Comparison of ENCODE assay signal across 8 mouse cellular contexts in the genomic region with DNA sequence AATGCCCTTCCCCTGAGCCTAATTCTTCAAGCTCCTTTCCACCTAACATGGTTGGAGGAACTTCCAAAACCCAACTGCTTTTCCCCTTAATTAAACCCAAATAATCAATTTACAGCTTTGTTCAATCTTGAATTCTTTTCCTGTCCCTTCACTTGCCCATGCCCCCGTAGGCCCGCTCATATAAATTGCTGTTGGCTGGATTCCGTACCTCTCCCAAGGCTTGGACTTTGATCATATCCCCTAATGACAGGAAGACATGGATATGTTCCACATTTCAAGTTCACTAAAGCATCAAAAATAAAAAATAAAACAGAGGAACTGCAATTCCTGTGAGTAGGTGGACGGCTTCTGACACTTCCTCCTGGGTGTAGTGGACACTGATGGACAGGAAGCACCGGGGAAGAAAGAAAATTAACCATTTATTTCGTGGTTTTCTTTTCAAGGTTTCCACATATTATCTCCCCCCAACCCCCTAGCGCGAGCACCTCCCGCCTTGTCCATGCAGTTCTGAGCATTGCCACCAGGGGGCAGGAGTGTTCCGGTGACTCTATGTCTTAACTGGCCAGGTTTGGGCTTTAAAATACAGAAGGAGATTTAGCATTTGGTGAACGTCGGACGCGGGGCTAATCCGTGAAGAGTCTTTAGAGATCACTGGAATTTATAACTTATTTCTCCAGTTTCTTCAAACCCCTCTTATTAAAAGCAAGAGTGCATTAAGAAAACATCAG. TPM values are rescaled to one million over a fixed set of nuclear protein-coding genes. Genes with fewer than 3 reads are reported as not detected.
A peak's percentile ranks its signal among the peaks of the same experiment; 100 is the strongest.
DNase-seq lines count a peak whose midpoint lies in the region; ATAC-seq and TF ChIP-seq lines count a peak whose summit lies in the region.

No protein-coding gene starts in this region.

- no peak overlapping the region for H3K4me2 ChIP-seq in forebrain, embryonic 12.5 days
- 0 out of 2 replicates have a peak overlapping the region, but pooled peaks have one; percentile 27 for H3K4me2 ChIP-seq in intestine, postnatal 0 days (replicated peaks; ENCODE audit: low read depth)
- H3K4me2 ChIP-seq in midbrain, postnatal 0 days (ENCODE audit: low read depth, low read length, poor library complexity, severe bottlenecking) = no peak overlapping the region

- peaks cover 15% of the 10 kb centered on the region for H3K4me1 ChIP-seq in forebrain, embryonic 10.5 days
- H3K4me1 ChIP-seq in forebrain, embryonic 12.5 days = no peaks in the 10 kb centered on the region; the same call in 1 of the 2 replicates
- H3K4me1 ChIP-seq in intestine, postnatal 0 days (replicated peaks; ENCODE audit: control insufficient read depth, insufficient read depth, low read length) = no peaks in the 10 kb centered on the region
- no peaks in the 10 kb centered on the region for H3K4me1 ChIP-seq in limb, embryonic 10.5 days
- H3K4me1 ChIP-seq in midbrain, postnatal 0 days (ENCODE audit: insufficient read depth, low read length) = no peaks in the 10 kb centered on the region

- intact Hi-C loops in gastrocnemius, postnatal 36 days (cut with DNase I) = loop anchor here (5.0 kb wide), 2 partner anchors 87 to 347 kb away; no protein-coding TSS in a partner anchor

- no peak overlapping the region for H3K4me3 ChIP-seq in forebrain, embryonic 10.5 days
- no peak overlapping the region for H3K4me3 ChIP-seq in forebrain, embryonic 12.5 days (replicated peaks)
- H3K4me3 ChIP-seq in intestine, postnatal 0 days (ENCODE audit: low read depth, low read length) = no peak overlapping the region
- no peak overlapping the region for H3K4me3 ChIP-seq in limb, embryonic 10.5 days
- no peak overlapping the region for H3K4me3 ChIP-seq in midbrain, postnatal 0 days (ENCODE audit: low read depth, low read length)

- H3K27me3 ChIP-seq in forebrain, embryonic 10.5 days (ENCODE audit: poor library complexity, severe bottlenecking) = no peaks in the 10 kb centered on the region
- no peaks in the 10 kb centered on the region for H3K27me3 ChIP-seq in forebrain, embryonic 12.5 days
- no peaks in the 10 kb centered on the region for H3K27me3 ChIP-seq in intestine, postnatal 0 days (replicated peaks; ENCODE audit: control insufficient read depth, insufficient read depth, low read length)
- H3K27me3 ChIP-seq in limb, embryonic 10.5 days (ENCODE audit: low read depth, poor library complexity, severe bottlenecking) = no peaks in the 10 kb centered on the region
- no peaks in the 10 kb centered on the region for H3K27me3 ChIP-seq in midbrain, postnatal 0 days (ENCODE audit: insufficient read depth, low read length)

- H3K36me3 ChIP-seq in forebrain, embryonic 10.5 days (replicated peaks) = peaks cover 7% of the 10 kb centered on the region
- H3K36me3 ChIP-seq in forebrain, embryonic 12.5 days (replicated peaks) = no peaks in the 10 kb centered on the region
- no peaks in the 10 kb centered on the region for H3K36me3 ChIP-seq in intestine, postnatal 0 days (ENCODE audit: control insufficient read depth, insufficient read depth)
- H3K36me3 ChIP-seq in limb, embryonic 10.5 days = peaks cover 6% of the 10 kb centered on the region
- 0 out of 2 replicates have a peak, but pooled peaks cover 3% of the 10 kb centered on the region for H3K36me3 ChIP-seq in midbrain, postnatal 0 days (ENCODE audit: insufficient read depth, low read length)

- H3K9me3 ChIP-seq in forebrain, embryonic 10.5 days = no peaks in the 10 kb centered on the region
- no peaks in the 10 kb centered on the region for H3K9me3 ChIP-seq in forebrain, embryonic 12.5 days
- H3K9me3 ChIP-seq in intestine, postnatal 0 days (ENCODE audit: control insufficient read depth) = no peaks in the 10 kb centered on the region
- no peaks in the 10 kb centered on the region for H3K9me3 ChIP-seq in limb, embryonic 10.5 days (replicated peaks)
- no peaks in the 10 kb centered on the region for H3K9me3 ChIP-seq in midbrain, postnatal 0 days (ENCODE audit: low read length)

- peak; percentile 93 for TF ChIP-seq CTCF in intestine, postnatal 0 days (IDR thresholded peaks at IDR 0.05; ENCODE audit: low read depth)
- TF ChIP-seq CTCF in midbrain, postnatal 0 days (IDR thresholded peaks at IDR 0.05) = peak; percentile 95

- no peak overlapping the region for H3K27ac ChIP-seq in forebrain, embryonic 10.5 days
- H3K27ac ChIP-seq in forebrain, embryonic 12.5 days = no peak overlapping the region
- H3K27ac ChIP-seq in intestine, postnatal 0 days (ENCODE audit: low read depth, low read length) = no peak overlapping the region
- H3K27ac ChIP-seq in limb, embryonic 10.5 days = no peak overlapping the region
- no peak overlapping the region for H3K27ac ChIP-seq in midbrain, postnatal 0 days (ENCODE audit: low read depth, low read length)

- DNase-seq in forebrain, embryonic 10.5 days (ENCODE audit: extremely low spot score, low spot score) = peak; percentile 81
- peak; percentile 60 to 81 for DNase-seq in gastrocnemius, postnatal 36 days
- DNase-seq in limb, embryonic 10.5 days (ENCODE audit: low spot score) = peak; percentile 88
- DNase-seq in midbrain, postnatal 0 days (ENCODE audit: low spot score) = peak; percentile 66
- DNase-seq in spleen, postnatal 4 days (ENCODE audit: low spot score in 2 of 2) = peak; percentile 86 to 97

- no peak for ATAC-seq in forebrain, embryonic 12.5 days (ENCODE audit: low FRiP score)
- ATAC-seq in common myeloid progenitor, adult 5-6 weeks (replicated peaks; ENCODE audit: low read depth, poor library complexity, severe bottlenecking) = peak; percentile 54; the same call in 1 of the 2 replicates
- no peak for ATAC-seq in intestine, postnatal 0 days
- no peak for ATAC-seq in midbrain, postnatal 0 days (ENCODE audit: low FRiP score)

- no peak overlapping the region for H3K9ac ChIP-seq in forebrain, embryonic 12.5 days
- no peak overlapping the region for H3K9ac ChIP-seq in intestine, postnatal 0 days (ENCODE audit: low read depth, low read length)
- H3K9ac ChIP-seq in midbrain, postnatal 0 days (replicated peaks; ENCODE audit: low read length, poor library complexity, severe bottlenecking) = no peak overlapping the region

- WGBS in forebrain, embryonic 10.5 days = 23% methylated on average over 15 of the region's 15 CpGs
- WGBS in forebrain, embryonic 12.5 days = 15% methylated on average over 15 of the region's 15 CpGs
- 12% methylated on average over 15 of the region's 15 CpGs for WGBS in intestine, postnatal 0 days
- WGBS in limb, embryonic 10.5 days = 23% methylated on average over 15 of the region's 15 CpGs
- 17% methylated on average over 15 of the region's 15 CpGs for WGBS in midbrain, postnatal 0 days

RNA-seq across cellular contexts. Expression of a gene that starts 15.5 kb away (rescaled TPM):
- polyA plus RNA-seq in forebrain, embryonic 10.5 days (2016; fragmentation: Nextera tagmentation; extraction: Ambion mirVana) = 41.0 and 44.0 TPM in 2 replicates
- polyA plus RNA-seq in forebrain, embryonic 12.5 days (2016; fragmentation: Nextera tagmentation; extraction: Ambion mirVana) = 39.7 and 43.8 TPM in 2 replicates
- total RNA-seq in common myeloid progenitor, adult 5-6 weeks (2017) = 22.2 and 28.6 TPM in 2 replicates
- 1 to 10 TPM; 7.8 to 9.4 TPM for total RNA-seq in gastrocnemius, postnatal 36 days (2021)
- 22.3 and 23.0 TPM in 2 replicates for polyA plus RNA-seq in intestine, postnatal 0 days (2015; fragmentation: Nextera tagmentation; extraction: Ambion mirVana)
- 36.6 and 39.5 TPM in 2 replicates for polyA plus RNA-seq in limb, embryonic 10.5 days (2016; fragmentation: Nextera tagmentation; extraction: Ambion mirVana)
- 29.9 and 34.7 TPM in 2 replicates for total RNA-seq in midbrain, postnatal 0 days (2014; rRNA removed)
- polyA plus RNA-seq in midbrain, postnatal 0 days (2015; fragmentation: Nextera tagmentation; extraction: Ambion mirVana) = 54.3 and 57.3 TPM in 2 replicates

RNA-seq across cellular contexts. Expression of a gene that starts 15.6 kb away (rescaled TPM):
- polyA plus RNA-seq in forebrain, embryonic 10.5 days (2016; fragmentation: Nextera tagmentation; extraction: Ambion mirVana) = 153 TPM in 2 replicates
- polyA plus RNA-seq in forebrain, embryonic 12.5 days (2016; fragmentation: Nextera tagmentation; extraction: Ambion mirVana) = 127 and 133 TPM in 2 replicates
- total RNA-seq in common myeloid progenitor, adult 5-6 weeks (2017) = 52.3 and 61.7 TPM in 2 replicates
- total RNA-seq in gastrocnemius, postnatal 36 days (2021) = 10 to 100 TPM in 1 of 2 experiments, 1 to 10 TPM in 1; 8.8 to 11.6 TPM
- polyA plus RNA-seq in intestine, postnatal 0 days (2015; fragmentation: Nextera tagmentation; extraction: Ambion mirVana) = 68.1 and 71.6 TPM in 2 replicates
- 147 and 150 TPM in 2 replicates for polyA plus RNA-seq in limb, embryonic 10.5 days (2016; fragmentation: Nextera tagmentation; extraction: Ambion mirVana)
- total RNA-seq in midbrain, postnatal 0 days (2014; rRNA removed) = 38.8 and 53.2 TPM in 2 replicates
- polyA plus RNA-seq in midbrain, postnatal 0 days (2015; fragmentation: Nextera tagmentation; extraction: Ambion mirVana) = 90.4 and 91.3 TPM in 2 replicates

RNA-seq across cellular contexts. Expression of a gene that starts 36.0 kb away (rescaled TPM):
- polyA plus RNA-seq in forebrain, embryonic 10.5 days (2016; fragmentation: Nextera tagmentation; extraction: Ambion mirVana) = 41.0 and 41.3 TPM in 2 replicates
- 57.1 and 59.1 TPM in 2 replicates for polyA plus RNA-seq in forebrain, embryonic 12.5 days (2016; fragmentation: Nextera tagmentation; extraction: Ambion mirVana)
- total RNA-seq in common myeloid progenitor, adult 5-6 weeks (2017) = 52.7 and 64.7 TPM in 2 replicates
- total RNA-seq in gastrocnemius, postnatal 36 days (2021) = 10 to 100 TPM; 12.0 to 13.0 TPM
- 23.4 and 25.6 TPM in 2 replicates for polyA plus RNA-seq in intestine, postnatal 0 days (2015; fragmentation: Nextera tagmentation; extraction: Ambion mirVana)
- polyA plus RNA-seq in limb, embryonic 10.5 days (2016; fragmentation: Nextera tagmentation; extraction: Ambion mirVana) = 35.8 and 38.1 TPM in 2 replicates
- total RNA-seq in midbrain, postnatal 0 days (2014; rRNA removed) = 35.3 and 37.1 TPM in 2 replicates
- polyA plus RNA-seq in midbrain, postnatal 0 days (2015; fragmentation: Nextera tagmentation; extraction: Ambion mirVana) = 23.0 and 26.0 TPM in 2 replicates

RNA-seq across cellular contexts. Expression of a gene that starts 50.3 kb away (rescaled TPM):
- polyA plus RNA-seq in forebrain, embryonic 10.5 days (2016; fragmentation: Nextera tagmentation; extraction: Ambion mirVana) = 7.3 and 9.3 TPM in 2 replicates
- polyA plus RNA-seq in forebrain, embryonic 12.5 days (2016; fragmentation: Nextera tagmentation; extraction: Ambion mirVana) = 6.8 and 7.4 TPM in 2 replicates
- 84.7 and 98.7 TPM in 2 replicates for total RNA-seq in common myeloid progenitor, adult 5-6 weeks (2017)
- total RNA-seq in gastrocnemius, postnatal 36 days (2021) = 1 to 10 TPM; 2.0 to 2.1 TPM
- 4.7 and 4.8 TPM in 2 replicates for polyA plus RNA-seq in intestine, postnatal 0 days (2015; fragmentation: Nextera tagmentation; extraction: Ambion mirVana)
- polyA plus RNA-seq in limb, embryonic 10.5 days (2016; fragmentation: Nextera tagmentation; extraction: Ambion mirVana) = 7.5 and 9.7 TPM in 2 replicates
- 9.9 and 11.3 TPM in 2 replicates for total RNA-seq in midbrain, postnatal 0 days (2014; rRNA removed)
- 4.9 and 5.8 TPM in 2 replicates for polyA plus RNA-seq in midbrain, postnatal 0 days (2015; fragmentation: Nextera tagmentation; extraction: Ambion mirVana)
